Mouse (Mus musculus) heart, embryonic 16.5 days (tissue): ENCODE measurements around the gene Mbd3l2. TPM values are rescaled to one million over a fixed set of nuclear protein-coding genes. Genes with fewer than 3 reads are reported as not detected.
A peak's percentile ranks its signal among the peaks of the same experiment; 100 is the strongest.
"Not testable (repeated sequence)": the region's sequence is repeated elsewhere in the genome, so short reads cannot be mapped to it uniquely, and the experiment has no call there.

Experiments used
- ATAC-seq: fragments of 200-750 bp; cut with Nextera tagmentation; replicated peaks from 2 replicates; pipeline ENCODE4 v1.8.0; 2017; ENCODE audit warnings: moderate number of reproducible peaks; ENCODE audit not compliant: insufficient read depth, low FRiP score; ENCODE audit errors: extremely low read depth
- H3K27ac ChIP-seq: fragments of 300-500 bp; sonication (generic); 2 replicates; pipeline ENCODE4 v1.5.1; 2014; ENCODE audit warnings: mild to moderate bottlenecking, low read length, control low read depth, moderate library complexity
- H3K27me3 ChIP-seq: fragments of 300-500 bp; sonication (generic); 2 replicates; pipeline ENCODE4 v1.6.1; 2014; ENCODE audit warnings: low read length, mixed read lengths; ENCODE audit not compliant: control insufficient read depth, insufficient read depth
- H3K36me3 ChIP-seq: fragments of 300-500 bp; sonication (generic); 2 replicates; pipeline ENCODE4 v1.6.1; 2014; ENCODE audit not compliant: control insufficient read depth, insufficient read depth
- H3K4me1 ChIP-seq: fragments of 300-500 bp; sonication (generic); 2 replicates; pipeline ENCODE4 v1.6.1; 2014; ENCODE audit warnings: low read length, mixed read lengths; ENCODE audit not compliant: control insufficient read depth, insufficient read depth
- H3K4me2 ChIP-seq: fragments of 300-500 bp; sonication (generic); 2 replicates; pipeline ENCODE4 v1.6.1; 2014; ENCODE audit warnings: low read depth, mild to moderate bottlenecking, control low read depth, low read length
- H3K4me3 ChIP-seq: fragments of 300-500 bp; sonication (generic); 2 replicates; pipeline ENCODE4 v1.5.1; 2014; ENCODE audit warnings: mild to moderate bottlenecking, control low read depth, low read length
- H3K9ac ChIP-seq: fragments of 300-500 bp; sonication (generic); 2 replicates; pipeline ENCODE4 v1.6.1; 2014; ENCODE audit warnings: low read length, control low read depth
- H3K9me3 ChIP-seq: fragments of 300-500 bp; sonication (generic); replicated peaks from 2 replicates; pipeline ENCODE4 v1.6.1; 2016; ENCODE audit warnings: low read length; ENCODE audit not compliant: control insufficient read depth
- WGBS: fragments of 180-500 bp; shearing (Covaris S2); extraction: QIAGEN DNeasy Blood & Tissue Kit; methylation state at CpG from one replicate; pipeline ENCODE4 v1.1.7; 2014; 5-methylcytosine and 5-hydroxymethylcytosine counted together
- polyA plus RNA-seq: library from polyadenylated mRNA; unstranded; fragments of >200 nt; fragmentation: Nextera tagmentation; extraction: Ambion mirVana; gene quantifications from 2 replicates; pipeline ENCODE4 v1.2.1, GENCODE M21; 2015

Mbd3l2 gene
- not detected in 2 replicates for polyA plus RNA-seq

DNA sequence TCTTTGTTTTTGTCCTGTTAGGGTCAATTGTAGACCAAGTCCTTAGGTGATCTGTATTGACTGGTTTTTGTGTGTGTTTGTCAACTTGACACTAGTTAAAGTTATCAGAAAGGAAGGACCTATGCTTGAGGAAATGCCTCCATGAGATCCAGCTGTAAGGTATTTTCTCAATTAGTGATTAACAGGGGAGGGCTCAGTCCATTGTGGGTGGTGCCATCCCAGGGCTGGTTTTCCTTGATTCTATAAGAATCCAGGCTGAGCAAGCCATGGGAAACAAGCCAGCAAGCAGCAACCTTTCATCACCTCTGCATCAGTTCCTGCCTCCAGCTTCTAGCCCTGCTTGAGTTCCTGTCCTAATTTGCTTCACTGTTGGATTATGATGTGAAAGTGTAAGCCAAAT lies at the start of gene Mbd3l2:
Gene Mbd3l2, plus strand, starts transcription at position 301 of the 400 bp plus-strand sequence.
- Histone ChIP-seq H3K27me3 (no peaks in the 10 kb centered on the region), H3K9ac (no peak within 1 kb of the TSS), H3K4me2 (no peak within 1 kb of the TSS), H3K36me3 (no peaks in the 10 kb centered on the region), H3K4me1 (no peaks in the 10 kb centered on the region), H3K9me3 (no peaks in the 10 kb centered on the region), H3K27ac (no peak within 1 kb of the TSS), H3K4me3 (no peak within 1 kb of the TSS)
- no peak for ATAC-seq

DNA sequence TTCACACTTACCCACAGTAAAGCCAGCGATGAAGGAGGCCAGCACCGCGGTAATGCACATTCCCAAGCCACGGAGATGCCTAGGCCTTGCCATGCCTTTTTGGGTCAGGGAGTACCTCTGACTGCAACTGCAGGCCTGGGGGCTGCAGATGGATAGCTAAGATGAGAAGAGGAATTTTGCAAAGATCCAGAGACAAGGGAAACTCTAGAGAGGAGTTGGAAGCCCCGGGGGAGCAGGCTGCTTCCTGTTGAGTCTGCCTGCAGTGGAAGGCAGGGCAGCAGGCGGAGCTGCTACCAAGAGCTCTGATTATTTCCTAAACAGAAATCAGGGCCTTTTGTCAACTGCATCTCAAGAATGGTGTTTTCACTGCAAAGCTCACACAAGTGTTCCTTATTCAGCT lies 44.7 kb upstream of the Mbd3l2 start:
- no peak overlapping the region for H3K9ac ChIP-seq
- H3K27me3 ChIP-seq, result no peaks in the 10 kb centered on the region
- no peaks in the 10 kb centered on the region for H3K9me3 ChIP-seq
- no peak overlapping the region for H3K27ac ChIP-seq
- H3K4me1 ChIP-seq, result no peaks in the 10 kb centered on the region
- 18% methylated on average over 6 of the region's 6 CpGs for WGBS
- H3K4me3 ChIP-seq, result peak overlapping the region; percentile 26; the same call in 1 of the 2 replicates
- ATAC-seq, result 0 out of 2 replicates have a peak, but pooled peaks have one; percentile 37
- peak overlapping the region; percentile 39 for H3K4me2 ChIP-seq
- no peaks in the 10 kb centered on the region for H3K36me3 ChIP-seq

DNA sequence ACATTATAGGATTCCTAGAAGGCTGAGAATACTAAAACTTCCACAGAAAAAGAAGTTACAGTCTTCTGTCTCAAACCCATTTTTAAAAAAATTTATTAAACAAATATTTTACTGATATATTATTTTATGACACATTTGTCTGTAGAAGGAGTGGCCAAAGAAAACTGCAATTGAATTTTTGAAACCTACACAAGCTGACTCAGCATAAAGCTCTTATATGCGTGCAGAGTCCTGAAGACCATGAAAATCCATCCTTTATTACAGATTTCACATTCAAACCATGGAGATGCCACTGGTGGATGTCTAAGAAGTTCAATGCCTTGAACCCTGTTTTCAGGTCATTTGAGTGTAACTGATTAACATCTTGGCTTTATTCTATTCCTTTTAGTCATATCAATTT lies 30.8 kb upstream of the Mbd3l2 start:
- no peaks in the 10 kb centered on the region for H3K36me3 ChIP-seq
- no peaks in the 10 kb centered on the region for H3K4me1 ChIP-seq
- no peak overlapping the region for H3K27ac ChIP-seq
- no peaks in the 10 kb centered on the region for H3K9me3 ChIP-seq
- no peak overlapping the region for H3K4me2 ChIP-seq
- 66% methylated on average over 1 of the region's 1 CpGs for WGBS
- no peak overlapping the region for H3K4me3 ChIP-seq
- no peak for ATAC-seq
- H3K27me3 ChIP-seq, result no peaks in the 10 kb centered on the region
- no peak overlapping the region for H3K9ac ChIP-seq

DNA sequence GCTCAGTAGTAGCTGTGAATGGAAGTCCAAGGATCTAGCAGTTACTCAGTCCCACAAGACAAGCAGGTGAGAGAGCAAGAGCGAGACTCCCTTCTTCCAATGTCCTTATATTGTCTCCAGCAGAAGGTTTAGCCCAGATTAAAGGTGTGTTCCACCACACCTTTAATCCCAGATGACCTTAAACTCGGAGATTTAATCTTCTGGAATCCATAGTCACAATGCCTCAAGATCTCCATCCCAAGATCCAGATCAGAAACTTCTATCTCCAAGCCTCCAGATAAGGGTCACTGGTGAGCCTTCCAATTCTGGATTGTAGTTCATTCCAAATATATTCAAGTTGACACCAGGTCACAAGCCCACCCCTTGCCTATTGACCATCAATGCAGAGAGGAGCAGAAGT lies 27.6 kb upstream of the Mbd3l2 start, which contains the start of gene Naalad2:
Gene Naalad2, minus strand, starts transcription at position 101 of the 400 bp plus-strand sequence.
- H3K27ac ChIP-seq, H3K27me3 ChIP-seq, H3K36me3 ChIP-seq, H3K4me1 ChIP-seq, H3K9me3 ChIP-seq, H3K4me3 ChIP-seq, ATAC-seq, H3K4me2 ChIP-seq, H3K9ac ChIP-seq: not testable (repeated sequence)
- 56% methylated on average over 2 of the region's 2 CpGs for WGBS

DNA sequence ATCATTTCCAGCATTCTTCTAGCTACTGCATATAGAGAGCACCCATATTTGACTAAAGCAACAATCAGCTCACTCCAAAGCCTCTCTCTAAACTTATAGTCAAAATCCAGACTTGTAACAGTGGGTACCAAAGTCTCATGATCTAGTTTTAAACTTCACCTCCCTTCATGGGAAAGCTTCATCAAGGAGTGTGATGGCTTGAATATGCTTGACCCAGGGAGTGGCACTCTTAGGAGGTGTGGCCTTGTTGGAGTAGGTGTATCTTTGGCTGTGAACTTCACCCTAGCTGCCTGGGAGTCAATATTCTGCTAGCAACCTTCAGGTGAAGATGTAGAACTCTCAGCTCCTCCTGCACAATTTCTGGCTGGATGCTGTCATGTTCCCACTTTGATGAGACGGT lies 26.3 kb upstream of the Mbd3l2 start, which contains the start of gene Ubtfl1:
Gene Ubtfl1, plus strand, starts transcription at position 301 of the 400 bp plus-strand sequence.
- WGBS, result 67% methylated on average over 1 of the region's 1 CpGs
- Histone ChIP-seq H3K9ac (no peak within 1 kb of the TSS), H3K4me2 (no peak within 1 kb of the TSS), H3K4me1 (no peaks in the 10 kb centered on the region), H3K36me3 (no peaks in the 10 kb centered on the region), H3K4me3 (no peak within 1 kb of the TSS), H3K27me3 (no peaks in the 10 kb centered on the region), H3K27ac (no peak within 1 kb of the TSS), H3K9me3 (no peaks in the 10 kb centered on the region)
- no peak for ATAC-seq

DNA sequence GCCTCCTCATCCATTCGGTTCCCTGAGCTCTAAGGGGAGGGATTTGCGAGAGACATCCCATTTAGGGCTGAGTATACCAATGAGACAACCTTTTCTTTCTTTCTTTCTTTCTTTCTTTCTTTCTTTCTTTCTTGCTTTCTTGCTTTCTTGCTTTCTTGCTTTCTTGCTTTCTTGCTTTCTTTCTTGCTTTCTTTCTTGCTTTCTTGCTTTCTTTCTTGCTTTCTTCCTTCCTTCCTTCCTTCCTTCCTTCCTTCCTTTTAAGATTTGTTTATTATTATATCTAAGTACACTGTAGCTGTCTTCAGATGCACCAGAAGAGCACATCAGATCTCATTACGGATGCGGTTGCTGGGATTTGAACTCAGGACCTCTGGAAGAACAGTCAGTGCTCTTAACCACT lies 18.1 kb upstream of the Mbd3l2 start:
- H3K4me1 ChIP-seq, H3K9ac ChIP-seq, H3K4me2 ChIP-seq, ATAC-seq, H3K9me3 ChIP-seq, H3K27me3 ChIP-seq, H3K4me3 ChIP-seq, H3K36me3 ChIP-seq, H3K27ac ChIP-seq: not testable (repeated sequence)
- 80% methylated on average over 4 of the region's 4 CpGs for WGBS

DNA sequence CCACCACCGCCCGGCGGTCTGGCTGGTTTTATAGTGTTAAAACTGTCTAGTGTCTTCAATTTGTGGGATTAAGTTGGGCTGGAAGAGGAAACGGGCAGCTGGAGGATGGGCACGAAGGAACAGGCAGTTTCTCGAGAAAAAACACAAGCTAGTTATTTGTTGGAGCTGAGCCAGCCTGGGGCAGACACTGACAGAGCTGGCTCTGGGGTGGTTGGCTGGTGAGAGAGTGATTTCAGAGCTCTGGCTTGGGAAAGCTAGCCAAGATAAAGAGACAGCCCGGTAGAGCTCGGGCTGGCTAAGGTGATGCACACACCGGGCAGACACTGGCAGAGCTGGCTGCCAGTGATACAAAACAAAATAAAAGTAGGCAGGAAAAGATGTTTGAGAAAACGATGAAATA lies 1.2 kb downstream of the Mbd3l2 start:
- Histone ChIP-seq H3K4me3 (no peak overlapping the region), H3K9ac (no peak overlapping the region), H3K4me2 (no peak overlapping the region), H3K36me3 (no peaks in the 10 kb centered on the region), H3K4me1 (no peaks in the 10 kb centered on the region), H3K27ac (no peak overlapping the region), H3K9me3 (no peaks in the 10 kb centered on the region), H3K27me3 (no peaks in the 10 kb centered on the region)
- ATAC-seq, result no peak
- 66% methylated on average over 10 of the region's 10 CpGs for WGBS

DNA sequence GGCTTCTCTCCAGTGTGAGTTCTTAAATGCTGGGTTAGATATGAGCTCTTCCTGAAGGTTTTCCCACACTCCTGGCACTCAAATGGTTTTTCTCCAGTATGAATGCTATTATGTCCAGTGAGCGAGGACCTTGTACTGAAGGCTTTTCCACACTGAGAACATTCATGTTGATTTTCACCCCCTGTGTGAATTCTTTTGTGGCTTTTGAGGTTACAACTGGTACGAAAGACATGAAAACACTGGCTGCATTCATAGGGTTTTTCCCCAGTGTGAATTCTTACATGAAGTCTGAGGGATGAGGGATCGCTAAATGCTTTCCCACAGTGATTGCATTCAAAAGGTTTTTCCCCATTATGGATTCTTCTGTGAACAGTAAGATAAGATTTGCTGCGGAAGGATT lies 26.1 kb downstream of the Mbd3l2 start:
- no peak for ATAC-seq

DNA sequence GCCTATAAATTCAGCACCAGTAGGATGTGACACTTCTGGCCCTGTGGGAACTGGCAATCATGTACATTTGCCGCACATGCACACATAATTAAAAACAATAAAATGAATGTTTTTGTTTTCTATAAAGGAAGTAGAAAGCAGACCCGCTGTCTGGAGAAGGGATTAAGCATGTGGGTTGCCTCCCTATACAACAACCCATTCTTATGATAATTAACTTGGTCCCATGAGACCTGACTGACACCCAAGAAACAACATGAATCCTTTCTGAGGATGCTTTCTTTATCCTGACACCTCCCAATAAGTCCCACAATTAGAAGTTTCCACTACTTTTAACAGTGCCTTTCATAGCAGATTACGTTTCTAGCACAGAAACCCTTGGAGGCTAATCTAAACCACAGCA lies 36.9 kb downstream of the Mbd3l2 start:
- 72% methylated on average over 3 of the region's 3 CpGs for WGBS
- H3K9ac ChIP-seq, result no peak overlapping the region
- no peak overlapping the region for H3K27ac ChIP-seq
- H3K4me2 ChIP-seq, result no peak overlapping the region
- H3K9me3 ChIP-seq, result peaks cover 2% of the 10 kb centered on the region; the same call in 1 of the 2 replicates
- H3K4me1 ChIP-seq, result no peaks in the 10 kb centered on the region
- H3K36me3 ChIP-seq, result peaks cover 11% of the 10 kb centered on the region
- H3K27me3 ChIP-seq, result no peaks in the 10 kb centered on the region
- no peak for ATAC-seq
- no peak overlapping the region for H3K4me3 ChIP-seq

More for the DNA sequence above, 26.1 kb downstream of the Mbd3l2 start:
- Histone ChIP-seq H3K9ac (no peak overlapping the region), H3K27me3 (no peaks in the 10 kb centered on the region), H3K4me3 (no peak overlapping the region), H3K4me2 (no peak overlapping the region), H3K27ac (no peak overlapping the region), H3K9me3 (peaks cover 5% of the 10 kb centered on the region; the same call in 1 of the 2 replicates), H3K36me3 (peaks cover 26% of the 10 kb centered on the region), H3K4me1 (no peaks in the 10 kb centered on the region)
- WGBS, result 82% methylated on average over 4 of the region's 4 CpGs
